Mouse (Mus musculus): Measurements from ENCODE around the gene Hap1.

DNA sequence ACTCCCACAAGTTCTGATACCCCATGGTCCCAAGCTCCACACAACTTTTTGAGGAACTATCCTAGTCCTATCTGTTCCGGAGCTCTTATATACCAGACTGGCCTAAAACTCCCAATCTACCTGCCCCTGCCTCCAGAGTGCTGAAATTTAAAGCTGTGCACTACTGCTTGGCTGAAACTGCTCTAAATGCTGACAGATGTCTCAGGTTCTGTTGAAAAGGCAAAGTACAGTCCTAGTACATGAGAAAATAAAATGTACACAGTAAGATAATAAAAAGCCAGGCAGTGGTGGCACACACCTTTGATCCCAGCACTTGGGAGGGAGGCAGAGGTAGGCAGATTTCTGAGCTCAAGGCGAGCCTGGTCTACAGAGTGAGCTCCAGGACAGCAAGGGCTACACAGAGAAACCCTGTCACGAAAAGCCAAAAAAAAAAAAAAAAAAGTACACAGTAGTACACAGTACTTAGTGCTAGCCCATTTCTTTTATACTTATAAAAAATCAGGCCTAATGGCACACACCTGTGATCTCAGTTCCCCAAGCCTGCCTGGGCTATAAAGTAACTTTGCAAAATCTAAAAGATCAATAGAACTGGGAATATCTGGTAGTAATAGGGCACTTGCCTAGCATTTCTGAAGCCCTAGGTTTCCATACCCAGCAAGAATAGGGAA lies 33.2 kb downstream of the Hap1 start:
- TF ChIP-seq POLR2A (IDR thresholded peaks at IDR 0.05; ENCODE audit: extremely low read depth, insufficient read depth, low read length) (no peak), CTCF (IDR thresholded peaks at IDR 0.05; ENCODE audit: extremely low read depth, insufficient read depth, low read length) (no peak)

Measured in cortical plate, adult 2 months (tissue).